In the genomic region with DNA sequence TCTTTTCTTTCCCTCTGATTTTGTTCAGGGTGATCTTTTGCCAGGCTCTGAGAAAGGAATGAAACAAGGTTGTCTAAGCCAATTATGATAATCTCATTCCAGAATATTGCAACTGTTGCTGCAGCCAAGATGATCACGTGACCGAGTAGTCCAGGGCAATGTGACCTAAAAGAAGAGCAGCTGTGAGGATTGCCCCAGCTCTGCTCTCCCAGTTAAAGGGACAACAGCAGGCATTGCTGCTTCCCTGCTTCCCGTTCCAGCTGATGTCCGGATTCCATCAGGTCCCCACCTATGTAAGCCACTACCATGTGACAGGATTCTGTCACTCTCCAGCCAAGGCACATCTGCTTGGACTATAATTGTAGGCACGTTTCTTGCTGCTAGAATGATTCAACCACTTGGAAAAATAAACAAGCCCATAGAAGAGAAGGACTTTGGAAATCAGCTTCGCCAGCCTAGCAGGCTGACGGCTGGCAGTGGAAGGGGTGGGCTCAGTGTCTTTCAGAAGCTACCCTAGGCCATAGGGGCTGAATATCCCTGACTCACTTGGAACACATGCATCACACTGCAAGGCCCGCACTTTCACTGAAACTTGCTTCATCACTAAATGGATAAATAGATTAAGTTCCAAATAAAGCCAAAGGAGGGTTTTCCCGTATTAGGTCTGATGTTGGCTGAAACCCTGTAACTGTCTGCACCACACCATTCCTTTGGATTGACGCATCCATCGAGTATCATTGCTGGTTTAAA, we compare ENCODE assay signal across 8 mouse cellular contexts. TPM values are rescaled to one million over a fixed set of nuclear protein-coding genes. Genes with fewer than 3 reads are reported as not detected.
A peak's percentile ranks its signal among the peaks of the same experiment; 100 is the strongest.
DNase-seq lines count a peak whose midpoint lies in the region; ATAC-seq and TF ChIP-seq lines count a peak whose summit lies in the region.

No protein-coding gene starts in this region.

- H3K27ac ChIP-seq in heart, embryonic 12.5 days (ENCODE audit: poor library complexity, severe bottlenecking) = no peak overlapping the region
- peak overlapping the region; percentile 21; the same call in 1 of the 2 replicates for H3K27ac ChIP-seq in midbrain, postnatal 0 days (ENCODE audit: low read depth, low read length)

- no peak for ATAC-seq in heart, embryonic 12.5 days (ENCODE audit: insufficient number of reproducible peaks, low FRiP score)
- peak; percentile 57 for ATAC-seq in midbrain, postnatal 0 days (ENCODE audit: low FRiP score)

- 51% methylated on average over 11 of the region's 11 CpGs for WGBS in heart, embryonic 12.5 days
- WGBS in midbrain, postnatal 0 days = 39% methylated on average over 11 of the region's 11 CpGs

- no peak overlapping the region for H3K4me3 ChIP-seq in heart, embryonic 12.5 days
- peak overlapping the region; percentile 8; the same call in 1 of the 2 replicates for H3K4me3 ChIP-seq in midbrain, postnatal 0 days (ENCODE audit: low read depth, low read length)

- no peak overlapping the region; the same call in 1 of the 2 replicates for H3K9ac ChIP-seq in heart, embryonic 12.5 days
- H3K9ac ChIP-seq in midbrain, postnatal 0 days (replicated peaks; ENCODE audit: low read length, poor library complexity, severe bottlenecking) = 0 out of 2 replicates have a peak overlapping the region, but pooled peaks have one; percentile 3

- no peaks in the 10 kb centered on the region for H3K36me3 ChIP-seq in heart, embryonic 12.5 days
- no peaks in the 10 kb centered on the region for H3K36me3 ChIP-seq in midbrain, postnatal 0 days (ENCODE audit: insufficient read depth, low read length)

- H3K4me1 ChIP-seq in heart, embryonic 12.5 days (replicated peaks) = peaks cover 18% of the 10 kb centered on the region
- peaks cover 7% of the 10 kb centered on the region; the same call in 1 of the 2 replicates for H3K4me1 ChIP-seq in midbrain, postnatal 0 days (ENCODE audit: insufficient read depth, low read length)

- no peaks in the 10 kb centered on the region for H3K9me3 ChIP-seq in heart, embryonic 12.5 days (replicated peaks)
- H3K9me3 ChIP-seq in midbrain, postnatal 0 days (ENCODE audit: low read length) = no peaks in the 10 kb centered on the region

- peak; percentile 67 for DNase-seq in layer of hippocampus, adult 11-12 months (ENCODE audit: low spot score)
- no peak for DNase-seq in layer of hippocampus, adult 9-10 months (ENCODE audit: low spot score)
- DNase-seq in cerebellum, adult 9-10 months = peak; percentile 46
- DNase-seq in left cerebral cortex, adult 11 months (ENCODE audit: low spot score) = peak; percentile 49
- peak; percentile 75 for DNase-seq in midbrain, postnatal 0 days (ENCODE audit: low spot score)
- DNase-seq in spleen, postnatal 10 days (ENCODE audit: low spot score in 2 of 2) = no peak
- DNase-seq in thymus, postnatal 4 days = no peak

- TF ChIP-seq CTCF in midbrain, postnatal 0 days (IDR thresholded peaks at IDR 0.05) = no peak

- H3K4me2 ChIP-seq in heart, embryonic 12.5 days = peak overlapping the region; percentile 23
- H3K4me2 ChIP-seq in midbrain, postnatal 0 days (ENCODE audit: low read depth, low read length, poor library complexity, severe bottlenecking) = peak overlapping the region; percentile 32

- no peaks in the 10 kb centered on the region for H3K27me3 ChIP-seq in heart, embryonic 12.5 days (replicated peaks)
- no peaks in the 10 kb centered on the region for H3K27me3 ChIP-seq in midbrain, postnatal 0 days (ENCODE audit: insufficient read depth, low read length)

RNA-seq across cellular contexts. Expression of a gene that starts 23.8 kb away (rescaled TPM):
- polyA plus RNA-seq in heart, embryonic 12.5 days (2016; fragmentation: Nextera tagmentation; extraction: Ambion mirVana) = 11.9 and 12.8 TPM in 2 replicates
- total RNA-seq in midbrain, postnatal 0 days (2014; rRNA removed) = 81.1 and 83.0 TPM in 2 replicates
- polyA plus RNA-seq in midbrain, postnatal 0 days (2015; fragmentation: Nextera tagmentation; extraction: Ambion mirVana) = 23.6 and 24.0 TPM in 2 replicates

Comparison
In these comparisons a context has a peak if more than half of its experiments do, and no peak if none do; other contexts are left out.
1. DNase-seq: peak in layer of hippocampus, adult 11-12 months (single experiment), cerebellum, adult 9-10 months (single experiment), left cerebral cortex, adult 11 months (single experiment) and midbrain, postnatal 0 days (single experiment); none in layer of hippocampus, adult 9-10 months (single experiment), spleen, postnatal 10 days (0 of 2) and thymus, postnatal 4 days (single experiment).